Mouse (Mus musculus): Measurements from ENCODE around the gene Cers5. TPM values are rescaled to one million over a fixed set of nuclear protein-coding genes. Genes with fewer than 3 reads are reported as not detected.
"Not testable (repeated sequence)": the region's sequence is repeated elsewhere in the genome, so short reads cannot be mapped to it uniquely, and the experiment has no call there.

The Cers5 gene
- total RNA-seq, 4 experiments from 2014 or later: 3.1 to 4.9 (median 3.5) TPM

DNA sequence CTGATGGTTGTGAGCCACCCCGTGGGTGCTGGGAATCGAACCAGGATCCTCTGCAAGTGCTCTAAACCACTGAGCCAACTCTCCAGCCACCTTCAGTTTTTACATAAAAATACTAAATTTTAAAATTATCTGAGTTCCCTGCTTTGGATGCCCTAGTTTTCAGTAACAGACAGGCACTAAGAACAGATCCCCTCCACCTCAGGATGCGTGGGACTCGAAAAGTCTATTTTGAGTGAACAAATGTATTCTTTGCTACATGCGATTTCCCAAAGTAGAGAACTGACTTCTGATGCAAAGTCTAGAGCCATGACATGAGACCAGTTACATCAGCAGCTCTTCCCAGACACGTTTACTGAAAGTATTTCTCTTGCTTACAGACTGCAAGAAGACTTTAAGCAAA, 17.8 kb upstream of the Cers5 start:
- DNase-seq (ENCODE audit: low spot score in 2 of 2): no peak

DNA sequence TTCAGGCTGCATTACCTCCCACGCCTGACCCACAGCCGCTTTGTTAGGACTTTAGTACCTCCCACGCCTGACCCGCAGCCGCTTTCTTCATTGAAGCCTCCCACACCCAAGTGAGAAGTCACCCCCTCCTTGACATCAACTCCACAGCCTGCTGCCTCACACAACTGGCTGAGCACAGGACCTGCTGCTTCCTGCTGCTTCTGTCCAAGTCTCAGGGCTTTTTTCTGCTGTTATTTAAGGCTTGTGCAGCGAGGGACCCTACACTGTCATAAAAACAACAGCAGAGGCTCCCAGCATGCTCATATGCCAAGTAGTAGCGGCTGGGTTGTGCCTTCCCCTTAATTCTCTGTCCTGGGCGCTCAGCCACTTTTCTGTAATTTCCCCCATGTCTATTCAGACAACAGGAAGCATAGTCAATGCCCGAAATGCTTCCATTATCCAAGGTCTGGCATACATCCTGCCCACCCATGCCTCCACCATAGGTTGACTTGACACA, 15.0 kb upstream of the Cers5 start:
- no peak for DNase-seq (ENCODE audit: low spot score in 2 of 2)

DNA sequence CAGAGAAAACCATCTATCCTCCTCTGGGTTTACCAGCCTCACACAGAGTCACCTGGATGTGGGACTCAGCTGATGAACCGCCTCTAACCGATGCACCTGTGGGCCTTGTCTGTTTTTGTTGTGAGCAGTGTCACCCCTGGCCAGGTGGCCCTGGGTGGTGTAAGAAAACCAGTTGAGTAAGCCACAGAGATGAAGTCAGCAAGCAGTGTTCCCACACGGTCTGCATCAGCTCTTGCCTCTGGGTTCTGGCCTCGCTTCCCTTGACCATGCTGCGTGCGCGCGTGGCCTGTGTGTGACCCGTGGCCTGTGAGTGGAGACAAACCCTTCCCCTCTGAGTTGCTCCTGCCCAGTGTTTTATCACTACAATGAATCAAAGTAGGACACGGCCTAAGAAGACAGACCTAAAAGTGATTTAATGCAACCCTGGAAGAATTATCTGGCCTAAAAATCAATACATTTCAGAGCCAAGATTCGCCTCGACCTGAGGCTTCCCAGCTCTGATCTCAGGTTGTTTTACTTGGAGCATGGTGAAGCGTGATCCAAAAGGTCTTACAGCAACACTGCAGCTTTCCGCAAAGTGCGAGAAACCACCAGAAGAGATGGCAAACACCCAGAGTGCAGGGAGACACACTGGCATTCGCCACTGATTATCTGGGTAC, 6.1 kb upstream of the Cers5 start:
- no peak for DNase-seq (ENCODE audit: low spot score in 2 of 2)

- DNase-seq (ENCODE audit: low spot score in 2 of 2): no peak
Observed at GRCm38 (mm10) chr15:99778148-99778547, 5.5 kb upstream of the Cers5 start.

DNA sequence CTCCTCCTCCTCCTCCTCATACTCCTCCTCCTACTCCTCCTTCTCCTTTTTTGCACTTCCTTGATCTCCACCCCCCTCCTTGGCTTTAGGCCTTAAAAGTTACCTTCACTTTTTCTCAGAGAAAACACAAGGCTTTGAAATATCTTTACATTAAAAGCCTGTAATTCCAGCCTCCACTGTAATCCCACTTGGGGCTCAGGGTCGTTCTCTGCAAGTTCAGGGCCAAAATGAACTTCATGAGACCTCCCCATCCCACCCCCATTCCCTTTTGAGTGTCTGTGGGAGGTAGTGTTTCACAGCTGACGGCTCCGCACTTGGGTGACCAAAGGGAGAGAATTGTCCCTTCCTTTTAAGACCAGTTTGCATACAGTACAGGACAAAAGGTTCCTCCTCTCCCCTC, 240 bp upstream of the Cers5 start:
- DNase-seq (ENCODE audit: low spot score in 2 of 2): no peak

DNA sequence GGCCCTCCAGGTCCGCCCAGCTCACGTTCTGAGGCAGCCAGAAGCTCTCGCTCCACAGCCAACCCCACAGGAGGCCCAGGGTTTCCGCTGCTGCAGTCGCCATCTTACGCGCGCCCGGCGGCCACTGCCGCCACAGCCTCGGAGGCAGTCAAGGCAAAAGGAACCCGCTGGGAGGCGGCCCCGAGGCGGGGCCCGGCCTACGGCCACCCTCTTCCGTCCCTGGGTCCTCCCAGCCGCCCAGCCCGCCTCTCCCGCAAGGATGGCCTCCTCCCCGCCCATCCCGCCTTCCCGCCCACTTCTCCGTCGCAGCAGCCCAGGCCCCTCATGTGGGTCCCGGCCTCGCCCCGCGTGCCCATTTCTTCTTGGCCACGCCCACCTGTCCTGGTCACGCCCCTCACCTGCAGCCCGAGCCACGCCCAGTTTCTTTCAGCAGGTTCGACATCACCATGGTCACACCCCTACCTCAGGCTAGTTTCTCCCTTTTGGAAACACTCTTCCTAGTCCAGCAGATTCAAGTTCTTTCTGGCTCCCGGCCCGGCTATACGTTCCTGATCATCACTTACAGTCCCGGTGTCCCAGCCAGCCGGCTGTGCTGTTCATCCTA, 306 bp downstream of the Cers5 start:
- DNase-seq (ENCODE audit: low spot score in 2 of 2): peak; percentile 79 to 80

- no peak for DNase-seq (ENCODE audit: low spot score in 2 of 2)
Observed at GRCm38 (mm10) chr15:99771601-99772276, 946 bp downstream of the Cers5 start.

DNA sequence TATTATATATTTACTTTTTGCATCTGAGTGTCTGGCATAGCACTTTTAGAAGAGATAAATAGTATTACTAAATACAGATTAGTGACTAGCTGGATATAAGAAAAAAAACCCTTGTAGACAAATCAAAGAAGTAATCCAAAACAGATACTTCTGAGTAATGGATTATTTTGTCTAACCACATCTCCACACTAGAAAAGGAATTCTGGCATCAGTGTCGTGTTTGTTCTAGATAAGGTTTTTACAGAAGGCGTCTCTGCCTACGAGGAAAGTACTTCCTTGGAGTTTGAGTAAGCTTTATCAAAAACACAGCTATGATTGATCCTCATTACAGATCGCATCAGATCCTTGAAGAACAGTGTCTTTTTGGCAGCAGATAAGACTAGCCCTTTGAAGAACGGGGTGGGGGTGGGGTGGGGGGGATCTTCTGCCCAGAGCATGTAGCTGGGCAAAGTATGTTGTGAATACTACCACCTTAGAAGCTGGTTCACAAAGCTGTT, 1.6 kb downstream of the Cers5 start:
- DNase-seq (ENCODE audit: low spot score in 2 of 2): no peak

- DNase-seq (ENCODE audit: low spot score in 2 of 2): no peak
Observed at GRCm38 (mm10) chr15:99768761-99769160, 3.9 kb downstream of the Cers5 start.

GRCm38 (mm10) chr15:99767467-99767866, 5.2 kb downstream of the Cers5 start:
- no peak for DNase-seq (ENCODE audit: low spot score in 2 of 2)

GRCm38 (mm10) chr15:99754204-99754603, 18.5 kb downstream of the Cers5 start:
- no peak for DNase-seq (ENCODE audit: low spot score in 2 of 2)

DNA sequence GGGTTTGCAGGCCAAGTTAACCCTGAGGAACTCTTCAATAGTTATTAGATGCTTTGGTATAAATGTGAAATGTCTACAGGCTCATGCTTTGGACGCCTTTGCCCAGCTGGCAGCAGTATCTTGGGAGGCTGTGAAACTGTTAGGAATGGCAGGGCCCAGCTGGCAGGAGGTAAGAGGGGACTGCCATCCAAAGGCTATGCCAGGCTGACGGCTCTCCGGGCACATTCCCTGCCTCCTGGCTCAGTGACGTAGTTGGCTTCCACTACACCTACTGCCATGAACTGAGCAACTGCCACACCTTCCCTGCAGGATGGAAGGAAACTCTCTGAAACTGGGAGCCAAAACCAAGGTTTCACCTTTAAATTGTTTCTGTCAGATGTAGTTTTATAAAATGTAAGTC, 32.5 kb downstream of the Cers5 start:
- DNase-seq (ENCODE audit: low spot score in 2 of 2): no peak

DNA sequence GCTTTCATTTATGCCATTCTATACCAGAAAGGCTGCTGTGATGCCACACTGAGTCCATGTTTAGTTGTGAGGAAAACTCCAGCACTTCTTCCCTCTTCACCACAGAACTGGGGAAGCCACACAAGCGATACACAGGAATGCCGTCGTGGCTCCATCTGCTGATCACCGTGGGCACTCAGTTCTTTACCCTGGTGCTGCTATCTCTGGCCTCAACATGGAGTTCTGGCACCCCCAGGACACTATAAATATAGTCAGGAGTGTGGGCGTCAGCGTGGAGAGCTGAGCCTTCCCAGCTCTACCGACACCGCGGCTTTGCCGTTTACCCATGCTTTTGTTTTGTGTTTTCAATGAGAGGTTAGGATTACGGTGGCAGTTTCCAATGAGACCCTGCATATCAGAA, 36.0 kb downstream of the Cers5 start:
- DNase-seq (ENCODE audit: low spot score in 2 of 2): no peak

DNA sequence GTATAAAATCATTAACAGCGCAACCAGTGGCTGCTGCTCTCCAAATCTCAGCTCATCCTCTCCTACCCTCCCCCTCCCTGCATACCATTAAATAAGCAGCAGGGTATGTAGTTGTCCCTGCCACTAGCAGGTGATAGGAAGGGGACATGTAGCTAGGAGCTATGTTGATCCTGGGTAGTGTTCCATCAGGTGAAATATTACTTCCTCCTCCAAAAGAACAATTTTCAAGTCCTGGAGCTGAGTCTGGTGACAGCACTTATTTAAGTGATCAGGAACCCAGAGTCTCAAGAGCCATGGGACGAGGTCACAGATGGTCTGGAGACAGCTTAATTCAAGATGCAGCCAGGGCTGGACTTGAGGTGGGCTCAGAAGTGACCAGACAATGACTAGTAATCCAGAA, 37.1 kb downstream of the Cers5 start:
- peak; percentile 100 for DNase-seq (ENCODE audit: low spot score in 2 of 2)

DNA sequence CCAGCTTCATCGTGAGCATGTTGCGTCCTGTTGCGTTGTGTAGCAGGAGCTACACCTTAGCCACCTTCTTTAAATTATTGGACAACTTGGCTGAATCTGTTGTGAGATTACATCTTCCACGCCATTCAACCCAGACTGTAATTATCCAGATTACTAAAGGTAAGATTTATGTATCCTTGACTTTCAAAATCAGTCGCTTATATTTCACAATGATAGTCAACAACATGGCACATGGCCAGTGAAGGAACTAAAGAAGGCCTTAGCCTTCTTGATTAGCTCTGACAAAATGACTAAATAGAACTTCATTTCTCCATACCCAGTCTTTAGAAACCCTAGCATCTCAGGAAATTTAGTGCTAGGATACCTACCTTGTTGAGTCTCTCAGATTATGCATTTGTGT, 39.5 kb downstream of the Cers5 start:
- DNase-seq (ENCODE audit: low spot score in 2 of 2): no peak

DNA sequence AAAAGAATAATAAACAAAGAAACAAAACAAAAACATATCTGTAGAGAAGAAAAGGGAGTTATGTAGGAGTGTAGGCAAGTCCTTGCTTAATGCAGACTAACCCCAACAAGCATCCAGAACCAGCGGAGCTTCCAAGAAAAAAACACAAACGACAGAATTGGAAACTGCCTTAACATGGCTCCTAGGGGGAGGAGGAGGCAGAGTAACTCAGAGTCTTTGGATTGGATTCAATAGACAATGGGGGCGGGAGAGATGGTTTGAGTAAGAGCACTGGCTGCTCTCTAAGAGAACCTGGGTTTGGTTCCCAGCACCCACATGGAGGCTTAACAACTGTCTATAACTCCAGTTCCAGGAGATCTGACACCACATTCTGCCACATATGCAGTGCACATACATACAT, 41.0 kb downstream of the Cers5 start:
- DNase-seq (ENCODE audit: low spot score in 2 of 2): no peak

DNA sequence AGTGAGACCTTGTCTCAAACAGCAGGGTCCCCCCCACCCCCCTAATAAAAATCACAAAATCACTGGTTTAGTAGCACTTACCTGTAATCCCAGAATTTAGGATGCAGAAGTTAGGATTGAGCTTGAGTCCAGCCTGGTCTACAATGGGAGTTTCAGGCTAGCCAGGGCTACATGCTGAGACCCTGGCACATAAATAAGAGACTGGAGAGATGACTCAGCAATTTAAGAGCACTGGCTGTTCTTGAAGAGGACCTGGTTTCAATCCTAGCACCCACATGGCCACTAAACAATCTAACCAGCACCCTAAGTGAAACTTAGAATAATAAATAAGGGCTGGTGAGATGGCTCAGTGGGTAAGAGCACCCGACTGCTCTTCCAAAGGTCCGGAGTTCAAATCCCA, 41.5 kb downstream of the Cers5 start:
- DNase-seq (ENCODE audit: low spot score in 2 of 2): no peak

DNA sequence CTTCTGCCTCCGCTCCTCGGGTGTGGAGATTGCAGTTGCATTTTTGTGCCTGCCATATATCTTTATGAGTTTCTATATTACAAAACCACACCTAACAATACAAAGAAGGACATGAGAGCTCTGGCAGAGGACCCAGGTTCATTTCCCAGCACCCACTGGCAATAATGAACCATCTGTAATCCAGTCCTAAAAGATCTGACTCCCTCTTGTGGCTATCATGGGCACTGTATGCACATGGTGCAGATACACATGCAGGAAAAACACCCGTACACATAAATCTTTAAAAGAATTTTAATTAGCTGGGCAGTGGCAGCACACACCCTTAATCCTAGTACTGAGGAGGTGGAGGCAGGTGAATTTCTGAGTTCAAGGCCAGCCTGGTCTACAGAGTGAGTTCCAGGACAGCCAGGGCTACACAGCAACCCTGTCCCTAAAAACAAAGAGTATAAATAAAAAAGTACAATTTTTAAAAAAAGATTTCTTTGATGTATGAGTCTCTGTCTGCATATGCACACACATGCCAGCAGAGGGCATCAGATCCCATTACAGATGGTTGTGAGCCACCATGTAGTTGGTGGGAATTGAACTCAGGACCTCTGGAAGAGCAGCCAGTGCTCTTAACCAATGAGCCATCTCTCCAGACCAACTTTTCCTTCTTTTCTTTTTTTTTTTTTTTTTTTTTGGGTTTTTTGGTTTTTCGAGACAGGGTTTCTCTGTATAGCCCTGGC, 43.5 kb downstream of the Cers5 start:
- DNase-seq (ENCODE audit: low spot score in 2 of 2): no peak

DNA sequence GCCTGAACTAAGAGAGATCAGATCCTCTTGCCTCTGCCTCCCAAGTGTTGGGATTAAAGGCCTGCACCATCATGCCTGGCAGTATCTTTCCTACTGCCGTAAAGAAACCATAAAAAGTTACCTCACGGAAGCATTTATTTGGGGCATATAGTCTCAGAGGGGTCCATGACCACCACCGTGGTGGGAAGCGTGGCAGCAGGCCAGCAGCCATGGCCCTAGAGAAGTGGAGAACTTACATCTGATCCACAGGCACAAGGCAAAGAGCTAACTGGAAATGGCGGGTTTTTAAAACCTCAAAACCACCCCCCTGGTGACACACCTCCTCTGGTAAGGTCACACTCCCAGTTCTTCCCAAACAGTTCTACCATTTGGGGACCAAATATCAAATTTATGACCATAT, 44.5 kb downstream of the Cers5 start:
- no peak for DNase-seq (ENCODE audit: low spot score in 2 of 2)

DNA sequence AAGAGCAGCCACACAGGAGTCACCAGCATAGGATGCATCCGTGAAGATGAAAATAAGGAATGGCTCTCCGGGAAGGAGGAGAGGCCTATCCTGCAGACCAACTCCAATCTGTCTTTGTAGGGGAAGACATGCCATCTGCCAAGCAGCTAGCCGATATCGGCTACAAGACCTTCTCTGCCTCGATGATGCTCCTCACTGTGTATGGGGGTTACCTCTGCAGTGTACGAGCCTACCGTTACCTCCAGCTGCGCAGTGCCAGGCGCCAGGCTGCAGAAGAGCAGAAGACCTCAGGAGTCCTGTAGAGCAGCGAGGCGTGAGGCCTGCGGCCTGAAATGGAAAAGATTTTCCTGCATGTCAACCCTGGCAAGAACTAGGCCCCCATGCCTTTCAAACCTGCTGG, 45.2 kb downstream of the Cers5 start:
- no peak for DNase-seq (ENCODE audit: low spot score in 2 of 2)

GRCm38 (mm10) chr15:99727039-99727438, 45.6 kb downstream of the Cers5 start:
- not testable (repeated sequence) for DNase-seq (ENCODE audit: low spot score in 2 of 2)

DNA sequence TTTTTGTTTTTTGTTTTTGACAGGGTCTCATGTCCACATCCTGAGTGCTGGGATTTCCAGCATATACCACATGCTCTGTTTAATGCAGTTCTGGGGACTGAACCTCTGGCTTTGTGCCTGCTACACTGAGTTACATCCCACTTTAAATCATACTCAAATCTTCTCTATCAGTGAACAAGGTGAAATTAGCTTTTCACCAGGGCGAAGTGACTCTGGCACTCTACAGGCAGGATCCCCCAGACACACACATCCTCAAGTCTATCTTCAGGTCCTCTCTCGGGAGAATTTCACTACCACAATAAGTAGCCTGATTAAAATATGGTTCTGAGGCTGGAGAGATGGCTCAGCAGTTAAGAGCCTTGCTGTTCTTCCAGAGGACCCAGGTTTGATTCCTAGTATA, 46.1 kb downstream of the Cers5 start:
- no peak for DNase-seq (ENCODE audit: low spot score in 2 of 2)
